Mouse (Mus musculus) lung, embryonic 16.5 days (tissue): ENCODE results near the gene Cgref1. TPM values are rescaled to one million over a fixed set of nuclear protein-coding genes. Genes with fewer than 3 reads are reported as not detected.

Experiments used
- ATAC-seq: fragments of 200-750 bp; cut with Nextera tagmentation; 2 replicates; pipeline ENCODE4 v1.8.0; 2017; ENCODE audit warnings: low read depth, mild to moderate bottlenecking, moderate library complexity
- H3K27ac ChIP-seq: fragments of 300-500 bp; sonication (generic); 2 replicates; pipeline ENCODE4 v1.5.1; 2014; ENCODE audit warnings: mild to moderate bottlenecking, control low read depth, low read length
- H3K27me3 ChIP-seq: fragments of 300-500 bp; sonication (generic); 2 replicates; pipeline ENCODE4 v1.6.1; 2014; ENCODE audit warnings: low read depth, low read length, mixed read lengths; ENCODE audit not compliant: control insufficient read depth, insufficient read depth
- H3K36me3 ChIP-seq: fragments of 300-500 bp; sonication (generic); 2 replicates; pipeline ENCODE4 v1.6.1; 2014; ENCODE audit warnings: low read length; ENCODE audit not compliant: control insufficient read depth, insufficient read depth
- H3K4me1 ChIP-seq: fragments of 300-500 bp; sonication (generic); replicated peaks from 2 replicates; pipeline ENCODE4 v1.6.1; 2014; ENCODE audit warnings: low read length, mixed read lengths; ENCODE audit not compliant: control insufficient read depth, insufficient read depth
- H3K4me2 ChIP-seq: fragments of 300-500 bp; sonication (generic); 2 replicates; pipeline ENCODE4 v1.6.1; 2014; ENCODE audit warnings: low read depth, low read length, control low read depth
- H3K4me3 ChIP-seq: fragments of 300-500 bp; sonication (generic); 2 replicates; pipeline ENCODE4 v1.5.1; 2014; ENCODE audit warnings: mild to moderate bottlenecking, low read length, control low read depth
- H3K9ac ChIP-seq: fragments of 300-500 bp; sonication (generic); 2 replicates; pipeline ENCODE4 v1.6.1; 2014; ENCODE audit warnings: low read length, control low read depth
- H3K9me3 ChIP-seq: fragments of 300-500 bp; sonication (generic); 2 replicates; pipeline ENCODE4 v1.6.1; 2016; ENCODE audit warnings: low read length; ENCODE audit not compliant: control insufficient read depth
- WGBS: fragments of 180-500 bp; shearing (Covaris S2); extraction: QIAGEN DNeasy Blood & Tissue Kit; methylation state at CpG from one replicate; pipeline ENCODE4 v1.1.7; 2014; 5-methylcytosine and 5-hydroxymethylcytosine counted together
- polyA plus RNA-seq: library from polyadenylated mRNA; unstranded; fragments of >200 nt; fragmentation: Nextera tagmentation; extraction: Ambion mirVana; gene quantifications from 2 replicates; pipeline ENCODE4 v1.2.1, GENCODE M21; 2015

Gene Cgref1
- polyA plus RNA-seq, 1 experiment from 2014 or later: 3.3 TPM

DNA sequence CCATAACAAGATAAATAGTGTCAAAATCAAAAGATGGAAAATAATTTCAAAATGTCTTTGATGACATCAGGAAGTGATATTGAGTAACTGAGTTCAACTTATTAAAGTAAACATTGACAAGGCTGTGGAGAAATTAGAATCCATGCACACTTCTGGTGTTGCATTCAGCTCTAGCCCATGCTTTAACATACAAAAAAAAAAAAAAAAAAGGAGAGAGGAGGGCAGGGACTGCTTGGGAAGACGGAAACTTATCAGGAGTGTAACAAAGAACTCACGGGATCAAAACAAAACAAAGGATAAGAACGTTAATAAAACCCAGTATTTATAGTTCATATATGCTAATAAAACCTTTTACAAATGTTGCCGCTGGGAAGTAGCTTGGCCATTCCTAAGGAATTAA lies 59.2 kb downstream of the Cgref1 start:
- Histone ChIP-seq H3K27ac (no peak overlapping the region), H3K27me3 (no peaks in the 10 kb centered on the region), H3K4me3 (peak overlapping the region; percentile 67; the same call in 1 of the 2 replicates)

More for the DNA sequence above, 59.2 kb downstream of the Cgref1 start:
- H3K36me3 ChIP-seq: no peaks in the 10 kb centered on the region
- no peak for ATAC-seq
- H3K9me3 ChIP-seq: no peaks in the 10 kb centered on the region
- WGBS: 29% methylated on average over 4 of the region's 4 CpGs
- peak overlapping the region; percentile 83; the same call in 1 of the 2 replicates for H3K9ac ChIP-seq
- H3K4me1 ChIP-seq: peaks cover 13% of the 10 kb centered on the region
- peak overlapping the region; percentile 87 for H3K4me2 ChIP-seq

Other genes starting within 250 kb of the Cgref1 start
- gene Dpysl5, start 234.0 kb downstream of the Cgref1 start, polyA plus RNA-seq: 4.7 and 4.8 TPM in 2 replicates
- 22.4 and 25.4 TPM in 2 replicates for gene Mapre3, start 130.9 kb downstream of the Cgref1 start, polyA plus RNA-seq
- gene Tmem214, start 77.6 kb downstream of the Cgref1 start, polyA plus RNA-seq: 79.8 and 84.4 TPM in 2 replicates
- gene Agbl5, start 56.9 kb downstream of the Cgref1 start, polyA plus RNA-seq: 20.9 and 21.2 TPM in 2 replicates
- 446 TPM in 2 replicates for gene Ost4, start 37.8 kb downstream of the Cgref1 start, polyA plus RNA-seq
- 212 and 225 TPM in 2 replicates for gene Emilin1, start 32.2 kb downstream of the Cgref1 start, polyA plus RNA-seq
- 13.2 and 15.0 TPM in 2 replicates for gene Khk, start 24.2 kb downstream of the Cgref1 start, polyA plus RNA-seq
- gene Preb, start 14.8 kb upstream of the Cgref1 start, polyA plus RNA-seq: 125 and 129 TPM in 2 replicates
- 0.21 and 0.40 TPM in 2 replicates for gene Tcf23, start 23.1 kb upstream of the Cgref1 start, polyA plus RNA-seq
- gene Atraid, start 102.7 kb upstream of the Cgref1 start, polyA plus RNA-seq: 170 and 172 TPM in 2 replicates
- 6.1 and 8.2 TPM in 2 replicates for gene Slc5a6, start 103.3 kb upstream of the Cgref1 start, polyA plus RNA-seq
- 19.8 and 23.7 TPM in 2 replicates for gene Cad, start 109.2 kb upstream of the Cgref1 start, polyA plus RNA-seq
- not detected in 2 replicates for gene Dnajc5g, start 160.7 kb upstream of the Cgref1 start, polyA plus RNA-seq
- gene Slc30a3, start 162.6 kb upstream of the Cgref1 start, polyA plus RNA-seq: 0.25 and 0.54 TPM in 2 replicates
- 0.65 and 2.3 TPM in 2 replicates for gene Trim54, start 171.1 kb upstream of the Cgref1 start, polyA plus RNA-seq
- gene Ucn, start 193.2 kb upstream of the Cgref1 start, polyA plus RNA-seq: not detected in 2 replicates
- gene Mpv17, start 208.7 kb upstream of the Cgref1 start, polyA plus RNA-seq: 59.0 and 61.3 TPM in 2 replicates
- gene Gm29609, start 234.3 kb upstream of the Cgref1 start, polyA plus RNA-seq: 1.5 and 1.9 TPM in 2 replicates
- gene Gtf3c2, start 234.6 kb upstream of the Cgref1 start, polyA plus RNA-seq: 72.4 and 78.2 TPM in 2 replicates
- gene Snx17, start 247.6 kb upstream of the Cgref1 start, polyA plus RNA-seq: 144 and 145 TPM in 2 replicates
- gene Eif2b4, start 247.8 kb upstream of the Cgref1 start, polyA plus RNA-seq: 58.9 and 64.2 TPM in 2 replicates